Mouse (Mus musculus) ovary, postnatal 14 days (tissue): ENCODE measurements around the gene Cldn2.
A peak's percentile ranks its signal among the peaks of the same experiment; 100 is the strongest.

ENCODE experiments used
- DNase-seq: peaks from one replicate; pipeline ENCODE4 v3.0.0; 2022; ENCODE audit warnings: low spot score

Cldn2 gene

GRCm38 (mm10) chrX:139807391-139807790, 6.8 kb downstream of the Cldn2 start:
- DNase-seq = no peak

GRCm38 (mm10) chrX:139808085-139808484, 7.5 kb downstream of the Cldn2 start:
- no peak for DNase-seq

GRCm38 (mm10) chrX:139808501-139808900, 7.9 kb downstream of the Cldn2 start:
- no peak for DNase-seq

- DNase-seq = no peak
Observed at GRCm38 (mm10) chrX:139812636-139813298, 12.1 kb downstream of the Cldn2 start.

- DNase-seq = no peak
Observed at GRCm38 (mm10) chrX:139813299-139814002, 12.8 kb downstream of the Cldn2 start.

- no peak for DNase-seq
Observed at GRCm38 (mm10) chrX:139814018-139814635, 13.5 kb downstream of the Cldn2 start.

GRCm38 (mm10) chrX:139815201-139815600, 14.6 kb downstream of the Cldn2 start:
- DNase-seq = no peak

GRCm38 (mm10) chrX:139825402-139825801, 24.8 kb downstream of the Cldn2 start:
- DNase-seq = no peak

- DNase-seq = no peak
Observed at GRCm38 (mm10) chrX:139826926-139827325, 26.3 kb downstream of the Cldn2 start.

GRCm38 (mm10) chrX:139828363-139829092, 27.9 kb downstream of the Cldn2 start:
- no peak for DNase-seq

- DNase-seq = peak; percentile 28
Observed at GRCm38 (mm10) chrX:139832464-139832863, 31.8 kb downstream of the Cldn2 start.

- no peak for DNase-seq
Observed at GRCm38 (mm10) chrX:139839057-139839456, 38.4 kb downstream of the Cldn2 start.

GRCm38 (mm10) chrX:139841091-139841490, 40.5 kb downstream of the Cldn2 start:
- DNase-seq = no peak

GRCm38 (mm10) chrX:139854795-139855194, 54.2 kb downstream of the Cldn2 start:
- DNase-seq = no peak

- no peak for DNase-seq
Observed at GRCm38 (mm10) chrX:139859402-139859801, 58.8 kb downstream of the Cldn2 start.
